Mouse (Mus musculus) adrenal gland, postnatal 14 days (tissue): ENCODE results near the gene Tanc1. TPM values are rescaled to one million over a fixed set of nuclear protein-coding genes. Genes with fewer than 3 reads are reported as not detected.
A peak's percentile ranks its signal among the peaks of the same experiment; 100 is the strongest.

Source experiments
- DNase-seq: peaks from one replicate; pipeline ENCODE4 v3.0.0; 2021; ENCODE audit warnings: mixed read lengths
- total RNA-seq: library from RNA; stranded (reverse); gene quantifications from 2 replicates; pipeline ENCODE4 v1.2.3, GENCODE M21; 2021

Tanc1 gene
- total RNA-seq, 1 experiment from 2014 or later: 19.9 TPM

DNA sequence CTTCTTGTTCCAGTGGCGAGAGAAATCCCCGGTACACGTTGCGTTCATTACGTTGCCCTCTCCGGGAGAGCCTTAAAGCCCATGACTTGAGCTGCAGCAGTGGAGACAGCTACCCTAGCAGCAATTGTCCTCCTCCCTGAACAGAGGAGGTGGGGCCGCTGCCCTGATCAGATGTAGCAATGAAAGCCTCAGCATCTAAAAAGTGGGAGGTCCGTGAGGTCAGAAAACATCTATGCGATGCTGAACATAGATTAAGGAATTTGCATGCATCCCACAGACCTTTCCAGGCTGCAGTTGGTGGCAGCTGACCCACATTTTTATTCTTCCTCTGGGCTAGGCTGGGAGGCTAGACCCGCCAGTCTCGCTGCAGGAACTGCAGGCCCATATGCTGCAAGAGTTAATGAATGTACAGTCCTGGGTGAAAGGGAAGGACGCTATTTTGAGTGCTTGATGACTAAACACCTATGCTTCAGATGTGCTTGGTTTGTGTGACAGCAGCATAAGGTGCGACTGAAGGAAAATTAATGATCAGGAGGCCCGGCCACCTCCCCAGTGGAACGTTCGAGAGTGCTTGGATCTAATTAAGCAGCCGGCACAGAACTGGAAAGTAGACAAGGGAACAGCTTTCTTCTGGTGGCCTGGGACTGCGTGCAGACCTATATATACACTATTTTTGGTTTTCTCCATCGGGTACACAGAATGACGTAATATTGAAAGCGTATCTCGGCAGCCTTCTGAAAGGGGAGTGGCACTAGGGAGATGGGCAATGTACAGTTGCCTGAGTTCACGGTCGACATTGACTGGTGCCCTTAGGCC is 107.0 kb downstream of the Tanc1 start:
- DNase-seq: no peak

DNA sequence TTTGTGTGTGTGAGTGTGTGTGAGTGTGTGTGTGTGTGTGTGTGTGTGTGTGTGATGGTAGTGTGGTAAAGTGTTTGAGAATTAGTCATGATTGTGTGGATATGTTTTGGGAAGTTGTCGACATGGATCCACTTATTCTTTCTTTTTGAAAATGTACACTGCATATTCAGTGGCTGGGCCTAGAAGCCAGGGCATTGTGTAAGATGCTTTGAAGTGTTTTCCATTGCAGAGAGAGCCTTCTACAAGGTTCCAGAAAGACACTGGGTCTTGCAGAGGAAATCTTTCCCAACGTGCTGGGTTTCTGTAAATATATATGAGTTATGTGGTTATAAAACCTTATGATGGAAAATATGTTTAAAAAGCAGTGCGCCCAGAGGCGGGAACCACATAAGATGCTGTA is 108.0 kb downstream of the Tanc1 start:
- DNase-seq: no peak

DNA sequence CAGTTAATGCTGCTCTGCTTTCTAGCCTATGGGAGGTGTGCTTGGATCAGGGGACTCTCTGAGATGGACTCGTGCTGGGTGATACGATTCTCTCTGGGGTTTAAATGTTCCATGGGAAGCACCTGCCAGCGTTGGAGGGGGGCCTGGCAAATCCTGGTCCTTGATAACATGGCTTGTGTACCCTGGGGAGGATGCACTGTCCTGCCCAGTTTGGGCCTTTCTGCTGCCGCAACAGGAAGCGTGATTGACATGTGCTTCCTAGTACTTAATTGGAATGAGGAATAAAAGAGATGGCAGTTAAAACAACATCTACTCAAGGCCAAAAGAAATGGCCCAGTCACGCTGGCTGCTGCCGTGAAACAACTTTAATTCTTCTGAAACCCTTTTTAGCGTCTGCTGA is 109.3 kb downstream of the Tanc1 start:
- DNase-seq: no peak

DNA sequence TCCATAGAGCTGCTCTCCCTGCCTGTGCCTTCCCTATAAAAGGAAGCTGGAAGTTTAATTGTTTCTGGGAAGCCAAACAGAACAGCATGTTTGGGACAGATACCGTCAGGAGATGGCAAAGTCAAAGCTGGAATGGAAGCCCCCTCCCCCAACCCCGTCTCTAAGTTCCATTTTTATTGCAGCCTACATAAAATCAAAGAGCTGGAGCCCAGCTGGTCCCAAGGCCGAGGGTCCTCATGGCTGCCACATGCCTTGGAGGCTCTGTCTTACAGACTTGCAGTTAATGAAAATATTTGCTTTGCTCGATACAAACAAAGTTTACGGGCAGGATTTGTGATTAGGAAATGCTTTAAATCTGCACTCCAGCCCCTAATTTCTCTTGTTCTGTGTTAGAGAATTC is 109.9 kb downstream of the Tanc1 start:
- DNase-seq: no peak

DNA sequence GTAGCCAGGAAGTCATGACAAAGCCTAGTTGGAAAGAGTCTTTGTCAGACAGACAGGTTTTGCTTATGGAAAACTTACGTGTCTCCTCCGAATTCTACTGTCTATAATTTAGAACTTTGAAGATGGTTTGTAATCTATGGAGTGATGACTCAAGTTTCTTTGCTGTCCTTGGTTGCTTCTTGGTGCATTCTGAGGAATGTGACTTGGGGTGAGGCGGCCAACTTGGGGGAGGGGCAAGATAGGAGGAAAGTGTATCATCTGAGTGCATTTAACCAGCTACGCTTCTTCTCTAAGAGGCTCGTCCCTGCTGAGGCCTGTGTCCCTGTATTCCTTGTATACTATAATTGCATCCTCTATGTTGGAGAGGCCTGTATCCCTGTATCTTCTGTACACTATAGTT is 111.5 kb downstream of the Tanc1 start:
- no peak for DNase-seq

DNA sequence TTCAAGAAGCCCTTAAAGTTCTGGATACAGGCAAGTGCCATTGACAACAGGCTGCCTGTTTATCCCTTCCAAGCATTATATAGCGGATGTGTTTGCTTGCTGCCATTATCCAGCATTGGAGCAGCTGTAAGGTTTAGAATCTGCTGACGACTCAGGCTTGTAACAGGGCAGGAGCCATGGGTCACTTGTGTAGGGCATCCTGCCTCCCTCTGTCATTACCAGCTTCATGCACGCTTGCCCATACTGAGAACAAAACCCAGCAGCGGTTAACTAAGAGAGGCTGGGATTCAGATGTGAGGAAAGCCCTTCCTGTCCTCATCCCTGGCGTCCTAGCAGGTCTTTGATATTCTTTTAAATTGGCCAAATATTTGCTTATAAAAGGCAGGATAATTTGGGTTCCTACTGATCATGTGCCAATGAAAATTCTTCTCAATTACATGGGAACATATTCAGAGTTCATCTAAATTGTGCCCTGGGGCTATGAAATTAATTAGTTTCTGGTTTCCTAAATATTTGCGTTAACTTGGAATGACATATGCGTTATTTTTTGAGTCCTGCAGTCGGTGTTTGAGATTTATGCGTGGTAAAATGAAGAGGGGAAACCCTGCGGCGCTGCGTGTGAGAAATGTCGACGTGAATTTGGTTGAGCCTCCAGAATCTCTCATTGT is 113.8 kb downstream of the Tanc1 start:
- DNase-seq: no peak

DNA sequence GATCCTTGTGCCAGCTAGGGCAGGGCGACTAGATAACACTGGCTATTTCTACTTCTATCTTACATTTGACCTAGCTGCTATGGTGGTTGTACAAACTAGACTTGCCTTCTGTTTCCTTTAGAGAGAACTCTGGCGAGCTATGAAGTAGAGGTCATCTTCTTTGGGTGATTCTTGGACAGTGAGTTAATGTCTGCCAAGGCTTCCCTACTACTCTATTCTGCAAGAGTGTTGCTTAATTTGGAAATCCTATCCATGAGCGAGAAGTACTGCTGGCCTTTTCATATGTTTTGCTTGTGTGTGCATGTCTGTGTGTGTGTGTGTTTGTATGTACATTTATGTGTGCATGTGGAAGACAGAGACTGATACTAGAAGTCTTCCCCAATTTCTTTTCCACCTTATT is 120.0 kb downstream of the Tanc1 start:
- DNase-seq: no peak

DNA sequence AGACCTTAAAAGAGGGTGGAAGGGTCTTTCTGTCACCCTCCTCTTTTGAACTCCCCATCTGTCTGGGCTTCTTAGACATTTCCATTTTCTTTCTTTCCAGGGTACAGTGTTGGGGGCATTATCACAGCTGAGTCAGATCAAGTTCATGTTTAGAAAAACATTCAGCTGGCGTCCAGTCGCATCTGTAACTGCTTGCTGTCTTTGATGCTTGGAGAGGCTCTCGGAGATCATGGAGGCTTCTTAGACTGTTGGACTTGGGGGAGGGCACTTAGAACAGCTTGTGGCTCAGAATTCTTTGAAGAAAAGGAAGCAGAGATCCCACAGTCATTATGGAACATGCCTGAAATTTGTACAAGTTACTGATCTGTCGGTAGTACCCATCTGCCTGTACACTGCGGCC is 121.6 kb downstream of the Tanc1 start:
- DNase-seq: no peak

DNA sequence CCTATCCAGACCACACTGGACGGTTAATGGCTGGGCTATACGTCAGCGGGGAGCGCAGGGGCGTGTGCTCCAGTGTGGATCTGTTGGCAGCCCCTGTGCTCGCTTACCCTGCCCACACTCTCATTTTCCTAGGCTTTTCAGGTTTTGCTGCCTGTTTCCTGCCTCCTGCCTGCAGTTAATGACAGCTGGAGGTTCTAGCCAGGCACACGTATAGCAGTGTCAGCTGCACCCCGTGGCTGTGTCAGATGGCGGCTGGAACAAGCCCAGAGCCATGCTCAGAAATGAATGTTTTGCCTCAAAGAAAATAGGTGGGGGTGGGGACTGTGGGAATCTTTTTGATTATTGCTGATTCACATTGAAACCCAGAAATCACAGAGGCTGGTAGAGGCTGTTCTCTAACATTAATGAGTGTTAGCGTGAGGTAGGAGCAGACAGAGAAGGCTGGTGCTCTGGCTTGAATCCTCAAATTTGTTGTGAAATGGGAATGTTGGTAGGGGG is 124.6 kb downstream of the Tanc1 start:
- no peak for DNase-seq

DNA sequence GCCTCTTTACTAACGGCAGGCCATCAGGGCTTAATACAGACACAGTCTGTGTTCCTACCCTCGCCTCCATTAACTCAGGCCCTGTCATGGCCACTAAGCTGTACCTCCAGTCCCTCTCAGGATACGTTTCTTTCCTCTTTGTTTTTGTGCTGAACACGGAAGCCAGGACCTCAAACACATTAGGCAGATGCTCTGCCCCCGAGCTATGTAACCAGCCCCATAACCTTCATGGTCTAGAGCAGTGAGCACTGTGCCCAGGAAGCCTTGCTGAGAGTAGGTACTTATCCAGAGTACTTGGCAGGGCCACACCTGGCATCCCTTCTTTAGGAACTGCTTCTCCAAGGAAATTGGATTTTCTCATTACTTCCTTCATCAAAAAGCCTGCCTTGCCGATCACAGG is 125.5 kb downstream of the Tanc1 start:
- no peak for DNase-seq

DNA sequence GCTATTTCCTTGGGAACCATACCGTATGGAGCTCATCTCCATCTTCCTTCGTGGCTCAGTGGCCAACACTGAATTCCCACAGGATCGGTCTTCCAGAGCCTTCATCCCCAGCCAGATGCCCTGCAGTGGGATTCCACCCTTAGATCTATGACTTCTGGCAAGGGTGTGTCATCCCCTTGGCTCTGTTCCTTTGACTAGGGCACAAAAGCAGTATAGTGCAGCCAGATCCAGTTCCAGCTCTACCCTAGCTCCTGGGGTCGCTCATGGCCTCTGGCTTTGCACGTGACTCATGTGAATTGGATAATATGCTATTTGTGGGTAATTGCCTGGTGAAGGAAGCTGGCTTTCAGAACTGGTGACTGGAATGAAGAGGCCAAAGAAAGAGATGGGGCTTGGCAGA is 126.5 kb downstream of the Tanc1 start:
- DNase-seq: no peak

DNA sequence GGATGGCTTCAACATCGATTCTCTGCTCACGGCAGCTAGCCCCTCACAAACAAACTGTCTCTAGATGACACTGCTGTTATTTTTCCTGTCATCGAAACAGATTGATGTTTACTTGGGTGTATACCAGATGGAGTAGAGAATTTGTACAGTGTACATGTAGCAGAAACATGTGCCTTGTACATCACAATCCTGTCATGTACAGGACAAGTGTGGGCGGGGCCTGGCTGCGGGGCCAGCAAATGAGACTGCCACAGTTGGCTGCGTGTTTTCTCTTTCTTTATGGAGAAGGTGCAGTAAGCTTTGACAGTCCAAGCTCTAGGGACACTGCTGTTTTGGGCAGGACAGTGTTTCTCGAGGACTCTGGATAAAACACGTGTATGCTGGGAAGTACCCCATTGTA is 127.2 kb downstream of the Tanc1 start:
- DNase-seq: no peak

DNA sequence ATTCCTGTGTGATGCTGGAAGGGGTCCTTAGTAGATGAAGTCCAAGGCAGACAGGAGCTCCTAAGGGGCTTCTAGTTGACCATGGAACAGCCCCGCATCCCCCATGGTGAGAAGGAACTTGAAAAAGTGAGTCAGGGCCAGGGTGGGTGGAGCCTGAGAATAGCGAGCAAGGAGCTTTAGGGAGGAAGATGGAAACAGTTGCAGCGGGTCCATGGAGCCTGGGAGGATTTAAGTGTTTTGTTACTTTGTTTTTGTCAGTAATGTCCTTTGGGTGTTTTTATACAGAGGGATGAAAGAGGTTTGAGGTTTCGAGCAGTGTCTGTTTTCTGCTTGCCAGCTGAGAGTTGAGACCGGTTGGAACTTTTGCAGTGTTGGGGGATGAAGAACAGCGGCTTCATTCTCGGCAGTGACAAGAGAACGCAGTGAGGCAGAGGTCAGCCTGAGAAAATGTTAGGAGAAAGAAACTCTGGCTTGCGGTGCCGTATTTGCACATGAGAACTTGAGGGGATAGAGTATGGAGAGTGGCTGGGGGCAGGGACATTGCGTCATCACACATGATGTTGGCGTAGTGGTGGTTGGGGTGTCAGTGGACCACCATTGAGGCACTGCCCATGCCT is 130.8 kb downstream of the Tanc1 start:
- no peak for DNase-seq

DNA sequence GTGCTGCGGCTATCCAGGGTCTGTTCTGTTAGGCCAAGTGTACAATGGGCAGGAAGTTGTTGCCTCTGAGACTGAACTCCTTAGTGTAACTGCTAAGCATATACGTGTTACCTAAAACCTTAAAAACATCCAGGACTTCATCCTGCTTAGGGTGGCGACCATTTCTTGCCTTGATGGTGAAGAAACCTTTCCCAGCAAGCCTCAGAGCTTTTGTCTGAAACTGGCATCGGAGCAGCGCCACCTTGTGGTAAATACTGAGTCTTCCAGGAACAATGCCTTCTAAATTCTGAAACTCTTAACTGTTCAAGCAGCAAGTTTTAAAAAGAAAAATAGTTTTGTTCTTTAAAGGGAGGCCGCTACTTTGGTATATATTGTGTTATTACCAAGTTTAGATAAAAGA is 133.6 kb downstream of the Tanc1 start:
- DNase-seq: peak; percentile 77

DNA sequence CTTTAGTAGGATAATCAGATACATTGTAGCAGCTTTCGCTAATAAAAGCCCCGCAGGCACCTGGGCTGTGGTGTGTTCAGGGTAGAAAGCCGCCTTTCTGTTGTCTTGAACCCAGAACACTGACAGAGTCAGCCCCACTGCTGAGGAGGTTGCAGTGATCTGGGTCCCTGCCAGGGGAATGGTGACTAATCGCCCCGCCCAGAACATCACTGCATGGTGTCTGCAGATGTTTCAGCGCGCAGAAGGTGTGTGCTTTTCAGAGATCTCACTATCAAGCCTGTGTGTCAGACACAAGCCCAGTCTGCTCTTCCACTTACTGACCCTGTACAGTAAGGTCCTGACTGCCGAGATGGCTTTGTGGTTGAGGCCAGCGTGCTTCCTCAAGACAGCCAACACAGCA is 134.2 kb downstream of the Tanc1 start:
- DNase-seq: peak; percentile 68

DNA sequence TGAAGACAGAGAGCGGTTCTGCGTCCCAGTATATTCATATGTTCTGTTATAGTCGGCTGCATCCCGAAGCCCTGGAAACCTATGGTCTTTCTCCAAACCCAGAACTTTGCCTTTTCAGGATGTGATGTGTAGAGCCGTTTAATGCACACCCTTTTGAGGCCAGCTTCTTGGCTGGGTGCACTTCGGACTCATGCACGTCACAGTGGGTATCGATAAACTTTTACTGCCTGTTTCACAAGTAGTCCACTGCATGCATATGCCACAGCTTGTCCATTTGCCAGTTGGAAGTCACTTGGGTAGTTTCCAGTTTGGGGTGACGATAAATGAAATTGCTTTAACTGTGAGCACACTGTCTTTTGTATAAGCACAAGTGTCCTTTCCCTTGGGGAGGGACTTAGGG is 135.9 kb downstream of the Tanc1 start:
- DNase-seq: no peak

DNA sequence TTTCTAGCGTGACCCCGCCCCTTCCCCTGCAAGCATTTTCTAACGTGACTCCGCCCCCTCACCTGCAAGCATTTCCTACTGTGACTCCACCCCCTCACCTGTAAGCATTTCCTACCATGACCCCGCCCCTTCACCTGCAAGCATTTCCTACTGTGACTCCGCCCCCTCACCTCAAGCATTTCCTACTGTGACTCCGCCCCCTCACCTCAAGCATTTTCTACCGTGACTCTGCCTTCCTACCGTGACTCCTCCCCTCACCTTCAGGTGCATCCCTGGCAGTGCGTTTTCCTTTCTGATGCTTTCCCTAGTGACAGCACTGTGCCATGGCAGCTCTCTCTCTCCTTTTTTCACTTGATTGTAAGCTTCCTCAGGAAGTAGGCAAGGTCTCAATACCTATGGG is 137.5 kb downstream of the Tanc1 start:
- DNase-seq: no peak

DNA sequence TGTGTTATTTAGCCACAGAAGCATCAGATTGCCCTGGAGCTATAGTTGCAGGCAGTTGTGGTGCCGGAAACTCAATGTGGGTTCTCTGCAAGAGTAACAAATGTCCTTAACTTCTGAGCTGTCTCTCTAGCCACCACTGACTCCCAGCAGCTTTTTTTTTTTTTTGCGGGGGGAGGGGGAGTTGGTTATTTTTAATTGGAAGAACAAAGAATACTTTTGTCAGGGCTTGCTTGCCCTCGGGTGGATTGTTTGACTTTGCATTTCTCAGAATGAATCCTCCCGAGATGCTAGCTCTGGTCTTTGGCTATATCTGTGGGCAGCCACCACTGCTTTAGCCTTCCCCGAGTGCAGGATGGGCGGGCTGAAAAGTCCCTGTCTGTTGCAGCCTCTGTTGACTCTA is 139.3 kb downstream of the Tanc1 start:
- DNase-seq: no peak

DNA sequence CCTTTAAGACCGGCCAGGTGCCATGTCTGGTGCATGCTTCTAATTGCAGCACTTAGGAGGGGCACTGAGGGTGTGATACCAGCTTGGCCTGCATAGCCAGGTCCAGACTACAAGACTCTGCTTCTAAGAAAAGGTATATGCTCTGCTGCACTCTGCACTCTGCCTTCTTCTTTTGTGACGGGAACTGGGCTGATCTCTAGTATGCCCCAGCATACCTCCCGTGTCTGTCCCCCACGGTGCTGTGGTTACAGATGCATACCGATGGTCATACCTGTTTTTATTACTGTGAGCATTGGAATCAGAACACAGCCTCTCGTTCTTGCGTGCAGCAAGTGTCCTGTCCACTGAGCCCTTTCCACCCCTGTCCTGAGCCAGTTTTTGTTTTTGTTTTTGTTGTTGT is 140.3 kb downstream of the Tanc1 start:
- DNase-seq: no peak

DNA sequence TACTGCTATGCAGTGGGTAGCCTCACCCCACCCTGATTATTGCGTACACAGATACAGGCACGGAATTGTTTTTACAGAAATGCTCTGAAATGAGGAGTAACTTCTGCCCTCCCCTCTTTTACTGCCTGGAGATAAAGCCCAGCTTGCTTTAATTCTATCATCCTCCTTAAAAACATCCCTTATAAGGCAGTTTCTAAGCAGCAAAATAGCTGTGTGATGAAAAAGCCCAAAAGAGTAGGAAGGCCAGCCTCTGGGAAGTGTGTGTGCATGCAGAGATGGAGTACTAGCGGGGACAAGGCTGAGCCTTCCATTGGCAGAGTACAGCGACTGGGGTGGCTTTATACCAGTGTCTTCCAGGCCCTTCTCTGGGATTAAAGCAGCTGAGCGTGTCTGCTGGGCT is 140.9 kb downstream of the Tanc1 start:
- DNase-seq: no peak

DNA sequence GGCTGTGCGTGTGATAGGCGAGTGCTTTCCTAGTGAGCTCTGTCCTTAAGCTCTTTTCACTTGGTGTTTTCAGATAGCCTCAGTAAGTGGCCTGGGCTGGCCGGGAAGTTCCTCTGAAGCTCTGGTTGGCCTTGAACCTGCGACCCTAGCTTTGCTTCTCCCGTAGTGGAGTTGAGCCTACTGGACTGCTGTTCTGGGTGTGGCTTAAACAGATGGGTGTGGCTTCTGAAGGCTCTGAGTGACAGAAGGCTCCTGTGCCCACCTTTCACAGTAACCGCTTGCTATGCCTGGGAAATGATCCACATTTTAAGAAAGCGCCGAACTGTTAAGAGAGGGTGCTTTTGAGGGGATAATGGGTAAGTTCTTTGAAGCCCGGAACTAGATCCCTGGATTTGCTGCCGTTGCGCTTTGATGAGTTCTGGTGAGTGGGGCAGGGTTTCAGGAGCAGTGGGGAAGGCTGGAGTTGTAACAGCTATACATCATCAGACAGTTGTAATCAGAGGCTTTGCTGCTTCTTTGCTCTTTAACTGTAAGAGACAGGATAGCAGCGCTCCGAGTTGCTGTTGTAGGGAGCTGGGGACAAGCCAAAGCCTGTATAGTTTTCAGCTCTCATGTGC is 144.4 kb downstream of the Tanc1 start:
- peak; percentile 11 for DNase-seq

DNA sequence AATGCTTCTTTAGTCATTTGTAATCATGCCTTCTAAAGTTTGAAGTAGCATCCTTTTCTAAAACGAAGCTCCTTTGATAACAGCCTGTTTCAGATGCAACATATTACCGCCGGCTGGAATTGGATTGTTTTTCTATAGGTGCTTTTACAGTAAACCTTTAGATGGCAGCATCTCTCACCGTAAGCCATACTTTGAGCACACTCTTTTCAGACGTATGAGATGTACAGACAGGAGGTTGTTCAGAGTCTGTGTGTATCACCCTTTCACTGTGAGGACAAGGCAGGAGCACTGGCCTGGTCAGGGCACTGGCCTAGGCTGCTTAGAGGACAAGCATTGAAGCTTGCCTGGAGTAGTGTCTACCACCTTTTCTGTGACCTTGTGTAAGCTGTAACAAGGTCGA is 145.2 kb downstream of the Tanc1 start:
- DNase-seq: no peak
